Comparison of ENCODE assay signal across 8 mouse cellular contexts in the genomic region with DNA sequence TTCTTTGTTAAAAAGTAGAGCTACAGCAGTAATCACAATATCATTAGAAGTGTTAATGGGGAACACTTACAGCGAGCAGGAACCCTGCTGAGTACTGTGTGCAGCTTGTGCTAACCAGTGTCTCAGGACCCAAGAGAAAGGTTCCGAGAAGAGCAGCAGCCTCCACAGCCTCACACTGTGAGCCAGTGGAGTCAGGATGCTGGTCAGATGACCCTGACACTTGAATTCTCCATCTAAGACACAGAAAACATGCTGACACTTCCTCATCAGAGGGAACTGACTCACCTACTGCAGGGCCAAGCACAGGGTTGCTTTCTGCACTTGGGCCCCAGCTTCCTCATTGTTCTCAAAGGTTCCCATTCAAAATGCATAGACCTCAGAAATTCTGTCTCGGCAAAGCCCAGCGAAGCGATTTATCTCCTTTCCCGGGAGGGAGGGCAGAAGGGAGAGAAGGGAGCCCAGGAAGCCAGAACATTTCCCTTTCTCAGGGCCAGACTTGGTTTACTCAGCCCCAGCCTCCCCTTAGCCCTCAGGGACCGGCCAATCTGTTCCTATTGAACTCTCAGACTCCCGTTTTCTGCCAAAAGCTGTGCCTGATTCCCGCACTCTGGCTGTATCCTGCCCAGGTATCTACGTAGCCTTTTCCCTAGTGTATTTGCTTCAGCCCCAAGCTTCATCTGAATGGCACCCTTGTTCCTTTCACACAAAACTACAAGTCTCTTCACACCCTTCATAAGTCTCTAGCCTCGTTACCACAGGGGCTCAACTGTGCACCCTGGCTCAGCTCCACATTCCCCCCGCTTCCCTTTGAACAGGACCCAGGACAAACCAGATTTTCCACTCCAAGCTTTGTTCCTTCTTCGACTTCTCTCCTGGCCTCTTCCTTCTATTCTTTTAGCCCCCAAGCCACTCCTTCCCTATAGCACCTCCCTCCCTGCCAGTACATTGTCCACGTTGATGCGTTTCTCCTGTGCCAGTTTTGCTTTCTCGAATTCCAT. TPM values are rescaled to one million over a fixed set of nuclear protein-coding genes. Genes with fewer than 3 reads are reported as not detected.
DNase-seq lines count a peak whose midpoint lies in the region; ATAC-seq and TF ChIP-seq lines count a peak whose summit lies in the region.
"Had no signal": no experiment of that assay in that cellular context is flagged by ENCODE, and none has a peak within 500 bp of the region (broad histone marks: within the 10 kb centered on the region; RNA-seq: fewer than 3 reads in every experiment).

No protein-coding gene starts in this region.

- 51% methylated on average over 16 of the region's 16 CpGs for WGBS in kidney, embryonic 16.5 days
- 38% methylated on average over 16 of the region's 16 CpGs for WGBS in embryonic facial prominence, embryonic 15.5 days
- 35% methylated on average over 16 of the region's 16 CpGs for WGBS in midbrain, postnatal 0 days

- 0 out of 2 replicates have a peak overlapping the region, but pooled peaks have one; percentile 8 for H3K9ac ChIP-seq in kidney, embryonic 16.5 days (replicated peaks; ENCODE audit: low read length)
- H3K9ac ChIP-seq in embryonic facial prominence, embryonic 15.5 days, result no peak overlapping the region
- no peak overlapping the region for H3K9ac ChIP-seq in midbrain, postnatal 0 days (replicated peaks; ENCODE audit: low read length, poor library complexity, severe bottlenecking)

- H3K27me3 ChIP-seq in kidney, embryonic 16.5 days (ENCODE audit: insufficient read depth, low read length), result no peaks in the 10 kb centered on the region
- H3K27me3 ChIP-seq in embryonic facial prominence, embryonic 15.5 days, result no peaks in the 10 kb centered on the region
- no peaks in the 10 kb centered on the region for H3K27me3 ChIP-seq in midbrain, postnatal 0 days (ENCODE audit: insufficient read depth, low read length)

- DNase-seq in kidney, adult 11 months, result no peak
- peak; percentile 20 for DNase-seq in adrenal gland, postnatal 10 days
- peak; percentile 9 for DNase-seq in midbrain, postnatal 0 days (ENCODE audit: low spot score)
- DNase-seq in embryo, embryonic 9.5 days (ENCODE audit: extremely low spot score), result no peak
- no peak for DNase-seq in thymus, postnatal 36 days

- no peaks in the 10 kb centered on the region for H3K9me3 ChIP-seq in kidney, embryonic 16.5 days (ENCODE audit: low read length)
- H3K9me3 ChIP-seq in embryonic facial prominence, embryonic 15.5 days (replicated peaks), result no peaks in the 10 kb centered on the region
- H3K9me3 ChIP-seq in midbrain, postnatal 0 days (ENCODE audit: low read length), result no peaks in the 10 kb centered on the region

- no peak for TF ChIP-seq CTCF in midbrain, postnatal 0 days (IDR thresholded peaks at IDR 0.05)

- peaks cover 9% of the 10 kb centered on the region; the same call in 1 of the 2 replicates for H3K4me1 ChIP-seq in kidney, embryonic 16.5 days (ENCODE audit: insufficient read depth, low read length)
- H3K4me1 ChIP-seq in embryonic facial prominence, embryonic 15.5 days, result peaks cover 6% of the 10 kb centered on the region; the same call in 1 of the 2 replicates
- H3K4me1 ChIP-seq in midbrain, postnatal 0 days (ENCODE audit: insufficient read depth, low read length), result 0 out of 2 replicates have a peak, but pooled peaks cover 2% of the 10 kb centered on the region

- no peak overlapping the region for H3K4me3 ChIP-seq in kidney, embryonic 16.5 days (ENCODE audit: low read length)
- H3K4me3 ChIP-seq in embryonic facial prominence, embryonic 15.5 days (replicated peaks), result no peak overlapping the region
- H3K4me3 ChIP-seq in midbrain, postnatal 0 days (ENCODE audit: low read depth, low read length), result no peak overlapping the region

- H3K4me2 ChIP-seq in kidney, embryonic 16.5 days (replicated peaks; ENCODE audit: low read depth, low read length), result no peak overlapping the region
- H3K4me2 ChIP-seq in embryonic facial prominence, embryonic 15.5 days (replicated peaks), result peak overlapping the region; percentile 12; the same call in 1 of the 2 replicates
- H3K4me2 ChIP-seq in midbrain, postnatal 0 days (ENCODE audit: low read depth, low read length, poor library complexity, severe bottlenecking), result no peak overlapping the region

- ATAC-seq in kidney, embryonic 16.5 days (ENCODE audit: low FRiP score, low TSS enrichment), result peak; percentile 54
- no peak; the same call in 1 of the 2 replicates for ATAC-seq in embryonic facial prominence, embryonic 15.5 days (ENCODE audit: insufficient number of reproducible peaks, low FRiP score, low TSS enrichment, low read depth)
- ATAC-seq in midbrain, postnatal 0 days (ENCODE audit: low FRiP score), result no peak

- H3K36me3 ChIP-seq in kidney, embryonic 16.5 days (ENCODE audit: insufficient read depth, low read length), result no peaks in the 10 kb centered on the region
- H3K36me3 ChIP-seq in embryonic facial prominence, embryonic 15.5 days, result no peaks in the 10 kb centered on the region
- no peaks in the 10 kb centered on the region for H3K36me3 ChIP-seq in midbrain, postnatal 0 days (ENCODE audit: insufficient read depth, low read length)

- peak overlapping the region; percentile 65 for H3K27ac ChIP-seq in kidney, embryonic 16.5 days (ENCODE audit: low read length)
- H3K27ac ChIP-seq in embryonic facial prominence, embryonic 15.5 days (replicated peaks), result peak overlapping the region; percentile 1; the same call in 1 of the 2 replicates
- no peak overlapping the region for H3K27ac ChIP-seq in midbrain, postnatal 0 days (ENCODE audit: low read depth, low read length)

RNA-seq across cellular contexts. Expression of a gene that starts 21.2 kb away (rescaled TPM):
- polyA plus RNA-seq in kidney, embryonic 16.5 days (2015; fragmentation: Nextera tagmentation; extraction: Ambion mirVana), result not detected in 2 replicates
- not detected for total RNA-seq in adrenal gland, postnatal 10 days (2021)
- polyA plus RNA-seq in embryonic facial prominence, embryonic 15.5 days (2015; fragmentation: Nextera tagmentation; extraction: Ambion mirVana), result 0.19 and 0.22 TPM in 2 replicates
- 0.16 TPM in 1 of 2 replicates, not detected in the other for total RNA-seq in midbrain, postnatal 0 days (2014; rRNA removed)
- not detected in 2 replicates for polyA plus RNA-seq in midbrain, postnatal 0 days (2015; fragmentation: Nextera tagmentation; extraction: Ambion mirVana)
- polyA plus RNA-seq: brain, embryonic 14.5 days had no signal

Comparison
In these comparisons a context has a peak if more than half of its experiments do, and no peak if none do; other contexts are left out.
1. DNase-seq: peak in adrenal gland, postnatal 10 days (single experiment) and midbrain, postnatal 0 days (single experiment); none in kidney, adult 11 months (single experiment), embryo, embryonic 9.5 days (single experiment) and thymus, postnatal 36 days (0 of 2).